Mouse (Mus musculus) liver, postnatal 0 days (tissue): ENCODE results near the gene Pithd1.

Experiments
- CTCF ChIP-seq: sonication (generic); IDR thresholded peaks from 2 replicates; pipeline ENCODE4 v1.5.1; 2016; ENCODE audit warnings: antibody characterized with exemption, low read depth
- EP300 ChIP-seq: IDR thresholded peaks from 2 replicates; pipeline ENCODE4 v1.6.1; 2016; ENCODE audit warnings: antibody characterized with exemption, low read depth, mild to moderate bottlenecking

GRCm38 (mm10) chr4:135938858-135939257 is 48.2 kb downstream of the Pithd1 start:
- TF ChIP-seq CTCF (0 out of 2 replicates have a peak, but pooled peaks have one; percentile 4), EP300 (no peak)
